21 mouse cellular contexts compared by ENCODE assay signal in genomic region chr17:87433929-87434328, GRCm38 (mm10). TPM values are rescaled to one million over a fixed set of nuclear protein-coding genes. Genes with fewer than 3 reads are reported as not detected.
"Had no signal": no experiment of that assay in that cellular context is flagged by ENCODE, and none has a peak within 500 bp of the region (broad histone marks: within the 10 kb centered on the region; RNA-seq: fewer than 3 reads in every experiment).

No protein-coding gene starts in this region.

- H3K4me3 ChIP-seq: neural tube, embryonic 15.5 days; stomach, embryonic 15.5 days had no signal

- DNase-seq: retina, postnatal 1 day; right cerebral cortex, adult 18-20 months; right cerebral cortex, postnatal 14 days; right cerebral cortex, postnatal 25 days; right cerebral cortex, postnatal 4 days; spleen, adult 18-20 months; thymus, adult 18-20 months; thymus, adult 2 months; thymus, postnatal 14 days; thymus, postnatal 25 days; thymus, postnatal 36 days; thymus, postnatal 4 days had no signal

- H3K4me1 ChIP-seq: stomach, embryonic 15.5 days had no signal

- H3K27ac ChIP-seq: neural tube, embryonic 15.5 days; stomach, embryonic 15.5 days; stomach, postnatal 0 days had no signal

- H3K9me3 ChIP-seq: neural tube, embryonic 15.5 days; stomach, embryonic 15.5 days had no signal

- H3K9ac ChIP-seq: neural tube, embryonic 15.5 days; stomach, embryonic 15.5 days had no signal

- H3K4me2 ChIP-seq: neural tube, embryonic 15.5 days; stomach, embryonic 15.5 days had no signal

- H3K27me3 ChIP-seq: neural tube, embryonic 15.5 days; stomach, embryonic 15.5 days had no signal

RNA-seq across cellular contexts. Expression of gene Stpg4, which starts 6.4 kb away (rescaled TPM):
- total RNA-seq: neutrophil, adult 5-6 weeks had no signal
- polyA plus RNA-seq: neural tube, embryonic 14.5 days; small intestine, adult 2 months; stomach, embryonic 14.5 days; stomach, embryonic 15.5 days; stomach, embryonic 16.5 days; stomach, postnatal 0 days; urinary bladder, adult 2 months had no signal
